Mouse (Mus musculus) cerebellum, adult 11 months (tissue): Measurements from ENCODE around the gene Zranb1.

Source experiments
- DNase-seq: peaks from one replicate; pipeline ENCODE4 v3.0.0; 2022

Zranb1 gene

DNA sequence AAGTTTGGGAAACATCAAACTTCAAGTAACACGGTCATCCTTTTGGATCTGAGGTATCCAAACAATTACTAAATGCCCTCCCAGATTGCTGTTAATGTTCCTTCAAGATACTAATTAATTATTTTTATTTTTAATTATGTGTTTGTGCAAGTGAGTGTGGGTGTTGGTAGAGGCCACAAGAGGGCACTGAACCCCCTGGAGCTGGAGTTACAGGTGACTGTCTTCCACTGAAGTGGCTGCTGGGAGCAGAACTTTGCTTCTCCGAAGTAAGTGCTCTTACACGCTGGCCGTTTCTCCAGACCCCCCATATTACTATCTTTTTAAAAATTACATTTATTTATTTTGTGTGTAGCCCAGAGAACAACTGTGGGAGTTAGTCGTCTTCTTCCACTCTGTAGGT lies 887 bp upstream of the Zranb1 start:
- DNase-seq: no peak

DNA sequence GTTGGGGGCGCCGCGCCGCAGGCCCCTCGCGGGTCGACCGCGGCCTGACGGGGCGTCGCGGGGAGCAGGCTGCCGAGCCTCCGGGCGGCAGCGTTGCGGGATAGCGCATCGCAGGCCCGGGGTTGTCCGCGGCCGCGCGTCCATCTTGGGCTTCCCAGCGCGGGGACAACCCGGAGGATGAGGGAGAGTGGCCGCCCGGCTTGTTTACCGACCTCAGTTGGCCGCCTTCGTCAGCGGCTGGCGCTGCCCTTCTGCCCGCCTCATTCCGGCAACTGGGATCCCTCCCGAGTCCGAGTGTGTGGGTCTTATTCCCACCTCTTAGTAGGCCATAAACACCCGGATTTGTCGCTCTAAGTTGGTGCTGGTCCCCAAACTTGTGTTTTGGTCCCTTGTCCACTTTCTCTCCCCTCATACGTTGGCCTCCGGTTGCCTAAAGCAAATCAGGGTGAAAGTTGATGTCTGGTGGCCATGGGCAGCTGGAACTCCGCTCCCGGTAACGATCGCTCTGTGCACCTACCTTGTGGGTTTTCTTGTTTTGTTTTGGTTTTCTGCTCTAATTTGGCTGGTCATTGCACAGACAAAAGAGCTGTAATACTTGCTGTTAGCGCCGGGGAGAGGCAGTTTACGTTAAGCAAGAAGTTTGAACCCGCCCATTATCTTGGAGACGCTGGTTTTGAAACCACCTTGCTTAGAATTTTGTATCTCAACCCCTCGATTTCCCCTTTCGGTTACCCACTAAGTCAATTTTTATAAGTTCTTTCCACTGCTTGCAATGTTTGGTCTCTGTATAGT lies 814 bp downstream of the Zranb1 start:
- DNase-seq: peak; percentile 49

DNA sequence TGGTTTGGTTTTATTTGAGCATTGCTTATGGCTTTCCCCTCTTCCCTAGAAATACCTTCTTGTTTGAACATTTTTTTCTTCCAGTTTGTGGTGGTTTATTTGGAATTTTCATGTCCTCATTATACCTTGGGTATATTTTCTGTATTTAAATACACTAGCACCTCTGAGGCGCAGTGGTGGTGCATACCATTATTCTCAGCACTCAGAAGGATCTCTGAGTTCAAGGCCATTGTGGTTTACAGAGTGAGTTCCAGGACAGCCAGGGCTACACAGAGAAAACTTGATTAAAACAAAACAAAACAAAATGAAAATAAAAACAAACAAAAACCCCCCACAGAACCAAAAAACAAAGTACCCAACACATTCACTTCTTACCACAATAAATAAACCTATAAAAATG lies 2.4 kb downstream of the Zranb1 start:
- no peak for DNase-seq

DNA sequence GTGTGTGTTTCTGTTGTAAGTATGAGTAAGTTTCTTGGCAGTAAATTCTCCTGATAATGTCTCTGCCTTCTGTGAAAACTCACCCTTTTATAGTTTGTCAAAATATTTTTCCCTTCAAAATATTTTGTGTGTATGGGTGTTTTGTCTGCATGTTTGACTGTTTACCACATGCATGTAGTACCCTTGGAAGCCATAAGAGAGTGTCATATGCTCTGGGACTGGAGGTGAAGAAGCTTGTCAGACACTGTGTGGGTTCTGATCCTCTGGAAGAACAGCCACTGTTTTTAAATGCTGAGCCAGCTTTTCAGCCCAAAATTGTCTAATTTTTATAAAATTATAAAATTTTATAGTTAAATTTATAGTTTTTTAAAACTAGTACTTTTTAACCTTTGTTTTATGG lies 3.8 kb downstream of the Zranb1 start:
- DNase-seq: no peak

DNA sequence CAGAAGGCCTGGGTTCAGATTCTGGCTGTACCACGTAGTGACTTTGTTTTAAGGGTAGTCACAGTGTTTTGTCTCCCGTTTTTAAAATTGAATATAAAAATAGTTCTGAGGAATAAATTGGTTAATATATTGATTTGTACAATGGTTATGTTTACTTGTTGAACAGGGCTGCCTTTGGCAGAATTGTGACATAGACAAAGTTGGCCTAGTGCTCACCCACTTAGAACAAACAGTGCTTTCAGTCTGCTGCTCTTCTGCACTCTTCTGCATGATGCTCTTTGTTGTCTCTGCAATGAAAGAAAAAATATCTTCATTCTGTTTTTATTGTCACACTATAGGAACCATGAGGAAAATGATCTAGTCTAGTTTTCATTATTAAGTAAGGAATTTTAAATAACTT lies 8.2 kb downstream of the Zranb1 start:
- DNase-seq: no peak

DNA sequence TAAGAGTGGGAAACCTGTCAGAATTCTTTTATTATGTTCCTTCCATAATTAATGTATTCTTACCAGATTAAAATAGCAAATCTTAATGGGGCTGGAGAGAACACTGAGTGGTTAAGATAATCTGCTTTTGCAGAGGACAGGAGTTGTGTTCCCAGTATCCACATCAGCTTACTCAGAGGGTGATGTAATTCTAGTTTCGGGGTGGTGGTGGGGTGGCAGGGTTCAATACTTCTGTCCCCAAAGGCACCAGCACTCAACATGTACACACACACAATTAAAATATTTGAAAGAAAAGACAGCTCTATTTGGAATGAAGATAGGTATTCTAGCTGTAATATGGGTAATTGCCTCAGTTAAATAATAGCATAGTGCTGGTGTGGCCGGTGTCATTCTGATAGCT lies 9.6 kb downstream of the Zranb1 start:
- DNase-seq: no peak

DNA sequence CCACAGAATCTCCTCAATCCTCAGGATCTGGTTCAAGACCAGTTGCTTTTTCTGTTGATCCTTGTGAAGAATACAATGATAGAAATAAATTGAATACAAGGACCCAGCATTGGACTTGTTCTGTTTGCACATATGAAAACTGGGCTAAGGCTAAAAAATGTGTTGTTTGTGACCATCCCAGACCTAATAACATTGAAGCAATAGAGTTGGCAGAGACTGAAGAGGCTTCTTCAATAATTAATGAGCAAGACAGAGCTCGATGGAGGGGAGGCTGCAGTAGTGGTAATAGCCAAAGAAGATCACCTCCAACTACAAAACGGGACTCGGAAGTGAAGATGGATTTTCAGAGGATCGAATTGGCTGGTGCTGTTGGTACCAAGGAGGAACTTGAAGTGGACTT lies 19.0 kb downstream of the Zranb1 start:
- no peak for DNase-seq

DNA sequence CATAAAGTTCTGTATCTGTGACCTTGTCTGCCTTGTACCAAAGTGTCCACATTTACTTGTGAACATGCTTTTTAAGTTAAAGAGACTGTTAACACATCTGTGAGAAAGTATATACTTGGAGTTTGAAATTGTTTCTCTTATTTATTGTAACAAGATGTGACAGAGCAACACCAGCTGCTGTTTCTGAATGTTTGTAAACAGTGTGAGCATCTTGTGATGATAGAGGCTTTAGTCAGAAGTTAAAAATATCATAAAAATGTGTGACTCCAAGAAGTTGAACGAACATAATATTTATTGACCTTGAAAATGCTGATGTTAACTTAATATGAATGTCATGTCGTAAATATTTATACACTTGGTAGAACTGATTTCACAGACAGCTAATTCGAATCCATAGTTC lies 19.7 kb downstream of the Zranb1 start:
- no peak for DNase-seq

DNA sequence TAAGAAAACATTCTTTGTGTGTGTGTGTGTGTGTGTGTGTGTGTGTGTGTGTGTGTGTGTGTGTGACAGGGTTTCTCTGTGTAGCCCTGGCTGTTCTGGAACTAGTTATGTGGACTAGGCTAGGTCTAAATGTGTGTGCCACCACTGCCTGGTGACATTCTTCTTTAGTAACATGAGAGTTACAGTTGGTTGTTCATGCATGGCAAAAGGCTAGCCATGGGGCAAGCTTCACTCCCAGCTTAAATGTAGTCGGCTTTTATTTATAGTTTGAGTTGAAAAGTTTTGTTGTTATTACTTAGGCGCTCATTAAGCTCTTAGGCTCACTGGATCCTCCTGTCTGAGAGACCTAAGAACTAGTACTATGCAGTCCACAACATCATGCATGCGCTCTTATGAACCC lies 33.5 kb downstream of the Zranb1 start:
- DNase-seq: no peak

DNA sequence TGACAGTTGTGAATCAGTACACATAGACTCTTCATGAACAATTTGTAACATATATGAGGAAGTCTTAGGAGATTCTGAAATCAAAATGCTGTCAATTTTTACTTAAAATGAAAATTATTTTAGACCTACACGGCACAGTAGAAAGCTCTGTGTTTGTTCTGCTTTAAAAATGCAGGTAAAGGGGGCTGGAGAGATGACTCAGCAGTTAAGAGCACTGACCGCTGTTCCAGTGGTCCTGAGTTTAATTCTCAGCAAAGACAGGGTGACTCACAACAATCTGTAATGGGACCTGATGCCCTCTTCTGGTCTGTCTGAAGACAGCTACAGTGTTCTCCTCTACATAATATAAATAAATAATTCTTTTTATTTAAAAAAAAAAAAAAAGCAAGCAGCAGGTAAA lies 34.8 kb downstream of the Zranb1 start:
- DNase-seq: no peak

DNA sequence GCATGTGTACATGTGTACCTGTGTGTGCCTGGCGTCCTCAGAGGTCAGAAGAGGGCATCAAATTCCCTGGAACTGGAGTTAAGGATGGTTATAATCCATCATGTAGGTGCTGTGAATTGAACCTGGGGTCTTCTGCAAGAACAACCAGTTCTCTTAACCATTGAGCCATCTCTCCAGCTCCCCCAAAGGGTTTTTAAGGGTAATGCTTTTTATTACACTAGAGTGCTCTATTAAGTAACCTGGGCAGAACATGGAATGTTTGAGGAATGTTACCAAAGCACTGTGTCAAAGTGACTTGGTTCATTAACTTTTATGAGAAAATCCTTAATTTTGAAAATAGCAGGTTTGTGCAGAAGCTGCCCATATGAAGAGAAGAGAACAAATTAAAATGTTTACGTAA lies 41.1 kb downstream of the Zranb1 start:
- DNase-seq: no peak

DNA sequence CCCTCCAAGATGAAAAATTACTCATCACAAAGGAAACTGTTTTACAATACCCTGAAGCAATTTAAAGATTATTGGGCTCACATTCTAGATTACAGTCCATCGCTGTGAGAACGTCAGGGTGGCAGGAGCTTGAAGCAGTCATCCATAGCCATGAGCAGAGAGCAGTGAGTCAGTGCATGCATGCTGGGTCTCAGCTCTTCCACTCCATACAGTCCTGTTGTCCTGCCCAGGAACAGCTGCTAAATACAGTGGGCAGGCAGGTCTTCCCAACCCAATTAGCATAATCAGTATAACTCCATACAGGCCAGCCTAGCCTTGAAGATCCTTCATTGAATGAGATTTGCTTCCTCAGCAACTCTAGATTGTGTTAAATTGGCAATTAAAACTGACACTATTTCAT lies 45.1 kb downstream of the Zranb1 start:
- no peak for DNase-seq

DNA sequence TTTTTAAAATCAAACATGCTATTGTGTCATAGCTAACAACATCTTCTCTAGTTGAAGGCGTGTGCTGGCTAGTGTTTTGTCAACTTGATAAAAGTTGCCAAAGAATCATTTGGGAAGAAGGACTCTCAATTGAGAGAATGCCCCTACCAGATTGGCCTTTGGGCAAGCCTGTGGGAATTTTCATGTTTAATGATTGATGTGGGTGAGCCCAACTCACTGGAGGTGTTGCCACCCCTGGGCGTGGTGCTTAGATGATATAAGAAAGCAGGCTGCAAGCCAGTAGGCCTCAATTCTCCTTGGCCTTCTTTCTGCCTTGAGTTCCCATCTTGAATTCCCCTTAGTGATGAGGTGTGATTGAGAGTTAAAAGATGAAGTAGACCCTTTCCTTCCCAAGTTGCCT lies 47.0 kb downstream of the Zranb1 start:
- DNase-seq: no peak

DNA sequence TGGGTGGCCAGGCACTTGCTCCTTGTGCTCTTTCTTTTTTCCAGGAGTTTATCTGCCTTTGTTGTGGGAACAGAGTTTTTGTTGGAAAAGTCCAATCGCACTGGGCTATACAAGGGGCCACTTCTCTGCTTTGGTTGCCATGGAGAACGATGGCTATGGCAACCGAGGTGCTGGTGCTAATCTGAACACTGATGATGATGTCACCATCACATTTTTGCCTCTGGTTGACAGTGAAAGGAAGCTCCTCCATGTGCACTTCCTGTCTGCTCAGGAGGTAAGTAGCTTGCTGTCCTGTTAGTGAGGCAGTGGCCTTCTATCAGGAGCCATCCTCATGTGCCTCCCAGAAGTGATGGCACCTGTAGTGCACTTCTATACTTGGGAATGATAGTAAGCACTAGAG lies 51.7 kb downstream of the Zranb1 start:
- DNase-seq: no peak

DNA sequence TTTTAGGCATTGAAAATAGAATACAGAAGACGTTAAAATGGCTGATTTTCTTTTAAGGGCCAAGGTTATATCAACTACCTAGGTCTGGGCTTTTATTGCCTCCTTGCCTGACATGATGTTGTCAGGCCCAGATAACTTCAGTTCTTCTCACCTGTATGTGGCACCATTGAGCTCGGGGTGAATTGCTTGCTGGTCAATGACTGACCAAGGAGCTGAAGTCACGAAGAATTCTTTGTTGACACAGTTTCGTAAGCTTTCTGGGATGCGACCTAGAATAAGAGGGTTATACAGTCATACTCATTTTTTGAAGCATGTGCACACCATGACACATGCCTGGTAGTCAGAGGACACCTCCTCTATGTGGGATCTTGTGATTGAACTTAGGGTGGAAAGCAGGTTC lies 58.9 kb downstream of the Zranb1 start:
- no peak for DNase-seq

DNA sequence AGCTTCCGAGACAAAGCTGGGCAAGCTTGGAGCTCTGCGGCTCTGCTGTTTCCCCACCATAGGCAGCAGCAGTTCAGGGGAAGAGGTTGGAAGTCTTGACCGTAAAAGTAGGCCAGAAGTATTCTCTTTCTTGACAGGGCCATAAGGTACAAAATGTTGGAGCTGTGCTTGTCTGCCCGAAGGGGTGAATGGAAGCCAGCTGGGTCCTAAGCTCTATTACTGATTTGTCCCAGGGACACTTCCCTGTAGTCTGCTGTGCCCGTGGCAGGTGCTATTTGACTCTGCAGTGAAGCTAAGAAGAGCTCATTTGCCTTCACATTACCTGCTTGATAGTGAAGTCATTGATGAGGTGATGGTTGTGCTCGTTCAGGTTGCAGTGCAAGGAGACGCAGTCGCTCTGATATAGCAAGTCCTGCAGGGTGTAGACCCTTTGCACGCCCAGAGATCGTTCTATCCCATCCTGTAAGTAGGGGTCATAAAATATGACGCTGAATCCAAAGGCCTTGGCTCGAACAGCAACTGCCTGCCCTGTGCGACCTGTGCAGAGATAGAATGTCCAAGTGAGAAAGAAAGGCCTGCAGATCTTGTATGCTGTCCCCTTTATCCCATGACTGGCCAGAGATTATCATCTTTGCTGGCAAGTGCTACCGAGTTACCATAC lies 60.4 kb downstream of the Zranb1 start:
- no peak for DNase-seq

DNA sequence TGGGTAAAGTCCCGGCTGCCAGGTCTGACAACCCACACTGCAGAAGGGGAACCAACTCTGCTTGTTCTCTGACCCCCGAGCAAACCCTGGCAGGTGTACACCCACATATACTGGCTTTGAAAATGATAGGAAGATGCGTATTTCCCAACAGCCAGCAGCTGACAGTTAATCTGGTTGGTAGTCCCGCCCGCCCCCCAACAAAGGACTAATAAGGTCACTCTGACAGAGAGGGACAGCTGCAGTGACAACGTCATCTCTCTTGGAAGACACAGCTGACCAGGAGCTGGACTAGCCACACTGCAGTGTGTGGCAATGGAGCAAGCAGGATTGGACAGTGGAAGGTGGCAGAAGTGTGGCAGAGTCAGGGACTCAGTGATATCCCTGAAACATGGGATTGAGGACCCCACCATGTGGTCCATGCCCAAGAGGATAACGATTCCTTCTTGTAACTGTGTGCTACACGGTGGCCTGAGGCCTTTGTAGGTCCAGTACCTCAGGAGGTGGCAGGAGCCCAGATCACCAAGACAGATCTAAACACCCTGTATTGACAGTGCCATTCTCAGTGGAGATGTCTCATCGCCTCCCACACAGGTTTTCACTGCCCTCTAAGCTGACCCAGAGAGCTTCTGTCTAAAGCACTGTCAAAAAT lies 62.1 kb downstream of the Zranb1 start:
- DNase-seq: no peak

DNA sequence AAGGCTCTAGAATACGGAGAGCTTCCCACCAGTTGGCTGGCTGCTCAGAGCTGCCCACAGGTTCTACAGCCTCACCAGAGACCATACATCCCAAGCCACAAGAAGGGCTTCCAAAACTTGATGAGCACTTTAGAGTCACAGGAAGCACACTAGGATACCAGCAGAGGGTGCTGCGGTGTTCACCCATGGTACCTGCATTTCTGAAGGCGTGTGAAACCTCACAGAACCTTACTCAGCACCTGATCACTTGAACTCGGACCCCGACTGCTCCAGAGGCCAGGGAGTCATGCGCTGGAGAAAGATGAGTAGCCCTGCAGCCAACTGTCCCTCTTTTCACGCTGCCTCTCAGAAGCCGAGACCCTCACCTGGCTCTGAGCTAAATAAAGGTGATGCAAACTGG lies 63.2 kb downstream of the Zranb1 start:
- no peak for DNase-seq

DNA sequence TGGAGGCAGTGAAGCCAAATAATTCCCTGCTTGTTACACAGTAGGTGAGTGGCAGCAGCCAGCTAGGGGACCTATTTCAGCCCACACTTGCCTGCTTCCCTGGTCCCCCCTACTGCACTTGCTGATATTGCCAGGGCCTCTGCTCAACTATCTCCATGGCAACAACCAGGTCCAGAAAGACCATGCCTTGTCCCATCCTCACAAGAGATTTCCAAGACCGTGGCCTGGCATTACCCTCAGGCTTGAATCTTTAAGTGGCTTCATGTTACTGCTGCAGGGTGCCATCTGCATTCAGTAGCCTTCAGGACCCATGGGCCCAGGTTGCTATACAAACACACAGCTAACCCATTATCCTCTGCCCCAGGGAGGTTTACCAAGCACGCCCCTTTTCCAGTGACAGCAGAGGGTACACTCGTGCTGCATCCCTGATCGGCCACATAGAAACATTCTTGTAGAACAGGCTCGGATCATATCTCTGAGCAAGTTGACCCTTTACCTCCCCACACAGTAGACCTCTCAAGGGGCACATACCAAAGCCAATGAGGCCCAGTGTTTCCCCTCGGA lies 63.8 kb downstream of the Zranb1 start:
- no peak for DNase-seq

DNA sequence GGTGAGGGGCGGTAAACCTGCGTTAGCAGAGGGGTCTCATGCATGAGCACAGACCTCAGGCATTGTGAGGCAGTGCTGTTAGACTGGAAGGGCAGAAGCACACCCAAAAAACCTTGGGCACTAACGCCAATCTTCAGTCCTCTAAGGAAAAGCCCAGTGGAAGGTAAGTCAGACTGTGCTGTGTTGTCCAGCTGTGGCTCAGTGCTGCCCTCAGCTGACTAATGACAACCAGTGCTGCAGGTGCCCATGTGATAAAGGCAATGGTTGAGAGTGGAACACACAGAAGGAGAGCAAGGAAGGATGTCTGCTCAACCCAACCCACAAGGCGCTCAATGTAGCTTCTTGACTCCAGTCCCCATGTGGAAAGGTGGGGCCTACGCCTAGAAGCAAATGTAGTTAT lies 65.4 kb downstream of the Zranb1 start:
- DNase-seq: no peak

DNA sequence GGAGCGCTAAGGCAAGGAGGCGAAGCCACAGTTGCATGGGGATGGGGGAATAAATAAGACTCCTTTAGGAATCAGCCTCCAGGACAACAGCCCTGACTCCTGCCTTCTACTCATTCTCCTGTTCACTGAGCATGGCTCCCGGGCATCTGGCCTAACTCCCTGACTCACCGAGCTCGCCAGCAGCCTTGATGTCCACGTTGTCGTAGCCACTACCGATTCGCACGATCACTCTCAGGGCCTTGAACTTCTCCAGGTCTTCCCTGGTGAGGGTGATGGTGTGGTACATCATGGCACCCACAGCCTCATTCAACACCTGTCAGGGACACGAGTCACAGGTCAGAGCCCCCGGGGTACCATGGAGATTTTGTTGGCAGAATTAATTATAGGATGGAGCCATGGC lies 67.7 kb downstream of the Zranb1 start:
- no peak for DNase-seq

DNA sequence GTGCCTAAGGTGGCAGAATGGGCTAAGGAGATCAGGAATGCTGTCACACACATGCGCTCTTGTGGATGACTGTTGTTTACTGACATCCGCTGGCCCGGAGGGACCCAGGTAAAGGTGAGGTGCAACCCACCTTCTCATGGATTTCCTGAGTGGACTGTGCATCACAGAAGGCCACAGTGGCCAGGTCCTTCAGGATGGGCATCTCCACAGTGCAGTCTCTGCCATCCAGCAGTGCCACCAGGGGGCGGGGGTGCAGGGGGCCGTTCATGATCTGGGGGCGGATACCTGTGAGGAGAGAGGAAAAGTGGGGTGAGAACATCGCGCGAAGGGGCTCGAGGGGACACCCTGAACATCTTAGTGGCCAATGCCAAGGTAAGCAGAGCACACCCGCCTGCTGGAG lies 68.1 kb downstream of the Zranb1 start:
- DNase-seq: no peak

DNA sequence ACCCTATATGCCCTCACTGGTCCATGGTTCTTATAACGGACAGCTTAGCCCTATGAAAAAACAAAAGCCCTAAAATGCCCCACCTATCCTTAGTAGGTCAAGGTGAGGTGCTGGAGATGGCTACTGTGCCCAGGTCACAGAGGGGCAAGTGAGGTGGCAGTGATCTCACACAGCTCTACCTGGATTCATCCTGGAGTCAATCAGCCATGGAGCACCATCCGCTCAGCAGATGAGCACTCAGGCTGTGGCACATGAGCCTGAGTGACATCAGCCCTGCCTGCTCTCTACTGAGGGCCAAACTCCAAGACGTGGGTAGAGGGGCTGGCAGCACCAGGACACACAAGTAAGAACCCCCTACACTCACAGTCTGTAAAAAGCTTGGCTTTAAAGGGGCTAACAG lies 70.4 kb downstream of the Zranb1 start:
- DNase-seq: no peak

DNA sequence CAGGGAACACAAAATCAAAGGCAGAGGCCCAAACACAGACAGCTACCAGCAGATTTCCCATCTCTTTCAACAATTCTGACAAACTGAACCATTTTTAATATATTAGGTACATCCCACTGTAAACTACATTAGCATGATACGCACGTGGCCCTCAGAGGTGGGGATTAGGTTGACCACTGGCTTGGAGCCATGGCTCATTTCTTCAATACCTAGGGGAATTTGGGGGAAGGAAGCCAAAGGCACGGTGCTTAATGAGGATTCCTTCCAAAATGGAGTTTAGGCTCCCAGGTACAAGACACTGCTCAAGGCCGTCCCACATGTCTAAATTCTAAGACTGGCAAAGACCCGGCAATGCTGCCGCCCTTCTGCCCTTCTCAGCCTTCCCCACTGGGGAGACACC lies 71.3 kb downstream of the Zranb1 start:
- no peak for DNase-seq
